Mouse (Mus musculus) T-cell, adult 66 days (primary cell): Measurements from ENCODE around the gene Smpdl3b. TPM values are rescaled to one million over a fixed set of nuclear protein-coding genes. Genes with fewer than 3 reads are reported as not detected.

ENCODE experiments used
- total RNA-seq, 2 experiments: library from RNA; stranded (reverse); gene quantifications; 3 replicates in 1 of 2; 4 replicates in 1 of 2; pipeline ENCODE4 v1.2.4; 2023

Gene Smpdl3b
- 1 to 10 TPM in 1 of 2 experiments, under 1 TPM in 1; 0.39 to 1.2 TPM for total RNA-seq

DNA sequence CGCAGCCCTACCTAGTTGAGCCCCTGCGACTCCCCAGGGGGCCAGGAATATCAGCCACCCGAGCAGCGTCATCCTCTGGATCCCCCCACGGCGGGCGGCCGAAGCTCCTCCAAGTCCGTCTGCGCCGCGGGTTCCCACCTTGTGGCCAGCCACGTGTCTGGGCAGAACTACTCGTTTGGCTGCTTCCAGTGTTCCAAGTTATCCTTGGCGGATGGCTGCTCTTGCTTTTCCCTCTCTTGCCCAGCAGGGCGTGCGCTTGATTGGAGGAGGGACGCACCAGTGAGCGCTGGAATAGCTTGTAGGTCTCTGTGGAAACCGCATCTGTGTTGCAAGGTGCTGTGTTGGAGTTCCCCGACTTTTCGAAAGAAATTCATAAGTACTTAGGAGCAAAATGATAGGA, at the start of gene Smpdl3b:
Gene Smpdl3b (minus strand): TSS at position 279 of the 400 bp plus-strand sequence.

GRCm38 (mm10) chr4:132796196-132796886, 39.3 kb upstream of the Smpdl3b start, which contains the start of gene Themis2:
Gene Themis2, minus strand, starts transcription at chr4:132796387.

GRCm38 (mm10) chr4:132767914-132768876, 11.1 kb upstream of the Smpdl3b start, which contains the start of gene Rpa2:
Gene Rpa2, plus strand, starts transcription at chr4:132768332.

DNA sequence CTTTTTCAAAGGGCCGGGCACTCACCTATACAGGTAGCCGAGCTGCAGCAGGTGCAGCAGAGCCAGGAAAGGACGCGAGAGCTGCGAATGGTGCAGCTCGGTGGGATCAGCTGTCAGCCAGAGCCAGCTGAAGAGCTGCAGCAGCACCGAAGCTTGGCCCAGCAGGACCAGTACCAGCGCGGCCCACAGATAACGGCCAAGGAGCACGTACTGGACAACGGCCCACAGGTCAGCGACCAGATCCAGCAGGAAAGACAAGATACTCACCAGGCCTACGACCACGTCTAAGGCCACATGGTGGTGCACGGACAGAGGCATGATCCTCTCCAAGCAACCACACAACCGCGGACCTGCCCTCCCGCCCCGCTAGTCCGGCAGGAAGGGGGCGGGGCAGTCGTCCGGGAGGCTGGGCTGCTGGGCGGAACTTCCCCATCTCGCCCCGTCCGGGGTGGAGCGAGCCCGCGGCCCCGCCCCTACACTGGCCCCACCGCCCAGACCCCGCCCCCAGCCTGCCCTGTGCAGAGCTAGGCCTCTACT, 24.8 kb downstream of the Smpdl3b start, which contains the start of gene Xkr8:
Gene Xkr8 (minus strand): TSS at position 399 of the 537 bp plus-strand sequence.

Other genes starting within 250 kb of the Smpdl3b start
- 1 to 10 TPM; 6.2 to 6.3 TPM for gene Sesn2, start 246.8 kb downstream of the Smpdl3b start, total RNA-seq
- 10 to 100 TPM; 54.9 to 76.5 TPM for gene Atpif1, start 223.6 kb downstream of the Smpdl3b start, total RNA-seq
- 100 to 1,000 TPM; 102 to 105 TPM for gene Dnajc8, start 221.7 kb downstream of the Smpdl3b start, total RNA-seq
- gene Ptafr, start 193.2 kb downstream of the Smpdl3b start, total RNA-seq = under 1 TPM in 1 of 2 experiments, not detected in 1; 0.58 TPM
- gene Eya3, start 118.3 kb downstream of the Smpdl3b start, total RNA-seq = 10 to 100 TPM; 51.0 to 54.2 TPM
- 1 to 10 TPM; 2.2 to 3.0 TPM for gene Xkr8, start 24.7 kb downstream of the Smpdl3b start, total RNA-seq
- 10 to 100 TPM; 55.5 to 59.9 TPM for gene Rpa2, start 11.1 kb upstream of the Smpdl3b start, total RNA-seq
- gene Themis2, start 39.1 kb upstream of the Smpdl3b start, total RNA-seq = 1 to 10 TPM; 1.2 to 3.4 TPM
- 10 to 100 TPM; 48.9 to 55.3 TPM for gene Ppp1r8, start 85.9 kb upstream of the Smpdl3b start, total RNA-seq
- gene Stx12, start 127.3 kb upstream of the Smpdl3b start, total RNA-seq = 10 to 100 TPM; 20.4 to 27.0 TPM
- gene Fam76a, start 165.3 kb upstream of the Smpdl3b start, total RNA-seq = 10 to 100 TPM; 27.4 to 36.8 TPM
- 1 to 10 TPM; 2.5 to 6.2 TPM for gene Fgr, start 216.8 kb upstream of the Smpdl3b start, total RNA-seq